Mouse (Mus musculus) cerebellum, adult 11 months (tissue): Measurements from ENCODE around the gene Txndc11.

Experiments used
- DNase-seq: peaks from one replicate; pipeline ENCODE4 v3.0.0; 2022

Gene Txndc11

DNA sequence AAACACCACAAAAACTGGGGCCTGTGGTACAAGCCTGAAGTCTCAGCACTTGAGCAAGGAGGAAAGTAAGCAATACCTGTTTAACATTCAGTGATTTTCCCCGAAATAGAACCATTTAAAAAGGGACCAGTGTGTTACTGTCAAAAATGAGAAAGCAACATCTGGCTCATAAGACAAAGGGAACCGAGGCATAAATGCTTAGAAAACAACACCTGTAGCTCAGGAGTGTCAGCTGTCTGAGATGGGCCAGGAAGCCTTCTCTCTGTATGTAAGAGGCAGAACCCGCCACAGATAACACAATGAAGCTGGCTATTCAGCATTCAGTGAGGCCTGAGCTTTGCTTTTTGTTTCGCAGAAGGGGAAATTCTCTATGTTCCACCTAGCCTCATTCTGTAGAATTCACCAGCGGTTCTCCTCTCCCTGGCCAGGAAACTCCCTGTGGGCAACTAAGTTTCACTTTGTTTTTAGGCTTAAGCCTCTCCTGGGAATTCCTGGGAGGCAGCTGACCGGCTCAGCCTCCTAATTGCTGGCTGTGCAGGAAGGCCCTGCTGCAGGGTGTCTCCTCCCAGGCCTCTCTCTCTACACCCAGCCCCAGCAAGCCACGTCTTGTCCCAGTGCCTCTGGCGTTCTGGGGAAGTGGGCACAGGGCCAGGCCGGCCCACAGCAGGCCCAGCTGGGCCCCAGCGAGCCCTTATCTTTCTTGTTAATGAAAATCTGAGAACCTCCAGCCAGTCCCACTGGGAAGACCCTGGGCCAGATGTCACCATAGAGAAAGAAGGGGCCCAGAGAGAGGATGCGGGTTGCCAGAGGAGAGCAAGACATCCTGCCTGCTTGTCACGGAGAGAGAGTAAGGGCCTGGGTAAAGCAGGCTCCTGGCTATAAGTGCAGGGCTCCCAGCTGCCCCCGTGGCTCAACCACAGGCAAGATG, 71.4 kb downstream of the Txndc11 start:
- DNase-seq: no peak

DNA sequence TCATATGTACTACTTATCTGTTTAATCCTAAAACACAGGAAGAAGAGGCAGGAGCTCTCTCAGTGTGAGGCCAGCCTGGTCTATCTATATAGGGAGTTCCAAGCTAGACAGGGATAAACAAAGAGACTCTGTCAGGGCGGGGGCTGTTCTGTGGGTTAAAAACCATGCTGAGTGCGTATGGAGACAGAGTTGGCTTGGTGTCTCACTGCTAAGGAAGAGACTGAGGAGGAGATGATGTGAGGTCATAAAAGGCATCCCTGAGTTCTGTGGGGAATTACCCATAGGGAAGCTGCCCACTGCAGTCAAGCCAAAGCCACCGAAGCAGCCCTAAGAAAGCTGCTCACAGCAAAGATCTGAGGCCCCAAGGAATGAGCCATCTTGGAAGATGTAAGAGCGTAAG, 73.8 kb downstream of the Txndc11 start, which contains the start of gene Snn:
Snn (plus strand) TSS at position 301 of the 400 bp plus-strand sequence.
- DNase-seq: no peak

DNA sequence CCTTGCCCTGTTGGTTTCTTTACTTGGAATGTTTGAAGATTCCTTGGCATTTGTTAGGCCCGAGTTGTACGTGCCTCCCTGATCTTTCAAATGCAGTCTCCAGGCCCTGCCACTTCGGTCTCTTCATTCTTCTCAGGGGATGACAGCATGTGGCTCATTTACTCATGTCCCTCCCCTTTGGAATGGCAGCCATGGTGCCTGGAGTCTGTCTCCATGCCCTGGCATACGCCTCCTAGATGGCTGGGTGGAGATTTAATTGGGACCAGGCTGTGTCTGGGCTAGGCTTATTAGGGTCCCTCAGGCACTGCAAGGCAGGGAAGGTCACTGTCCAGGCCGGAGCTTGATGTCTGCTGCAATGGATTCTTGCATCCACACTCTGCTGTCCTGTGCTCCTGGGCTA, 78.5 kb downstream of the Txndc11 start:
- DNase-seq: no peak

DNA sequence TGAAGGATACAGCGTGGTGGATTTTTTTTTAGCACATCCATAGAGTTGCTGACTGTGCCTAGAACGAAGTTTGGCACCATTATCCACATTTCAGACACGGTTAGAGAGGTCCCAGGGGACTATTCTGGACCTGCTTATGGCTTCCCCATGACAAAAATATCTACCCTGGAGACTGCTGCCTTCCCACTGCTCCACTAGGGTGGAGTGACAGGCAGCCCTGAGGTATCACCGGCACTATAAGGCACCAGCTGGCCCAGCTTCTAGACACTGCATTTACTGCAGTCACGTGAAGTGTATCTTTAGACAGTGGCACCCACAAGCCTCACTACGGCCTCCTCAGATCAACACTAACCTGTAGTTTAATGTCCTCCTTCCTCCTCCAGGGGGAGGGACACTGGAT, 79.6 kb downstream of the Txndc11 start:
- DNase-seq: no peak

DNA sequence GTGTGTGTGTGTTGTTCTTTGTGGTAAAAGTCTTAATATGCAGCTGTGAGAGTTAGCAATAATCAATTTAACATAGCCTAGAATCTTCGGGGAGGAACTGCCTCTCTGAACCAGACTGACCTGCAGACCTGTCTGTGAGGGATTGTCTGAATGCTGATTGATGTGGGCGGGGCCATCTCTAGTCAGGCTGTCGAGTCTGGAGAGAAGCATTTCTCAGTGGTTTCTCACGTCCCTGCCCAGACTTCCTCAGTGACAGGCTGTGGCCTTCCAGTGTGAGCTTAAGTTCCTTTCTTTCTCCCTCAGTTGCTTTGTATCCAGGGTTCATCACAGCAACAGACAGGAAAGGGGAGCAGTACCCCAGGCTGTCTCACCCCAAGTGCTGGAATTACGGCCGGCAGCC, 80.0 kb downstream of the Txndc11 start:
- no peak for DNase-seq

DNA sequence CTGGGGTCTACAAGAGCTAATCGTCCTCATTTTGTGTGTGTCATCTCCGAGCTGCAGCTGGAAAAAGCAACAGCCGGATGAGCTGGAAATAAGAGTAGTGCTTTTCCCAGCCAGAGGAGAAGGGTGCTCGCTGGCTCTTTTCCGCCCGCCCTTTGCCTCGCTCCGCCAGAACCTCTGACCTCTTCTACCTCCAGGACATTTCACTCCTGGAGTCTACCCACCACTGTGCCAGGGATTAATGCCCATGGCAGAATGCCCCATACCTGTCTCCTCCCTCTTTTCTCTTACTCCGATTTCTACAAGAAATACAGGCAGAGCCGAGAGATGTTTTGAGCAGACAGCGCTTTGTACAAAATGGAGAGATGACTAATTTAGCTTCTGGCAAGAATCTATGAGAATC, 83.3 kb downstream of the Txndc11 start:
- DNase-seq: no peak

DNA sequence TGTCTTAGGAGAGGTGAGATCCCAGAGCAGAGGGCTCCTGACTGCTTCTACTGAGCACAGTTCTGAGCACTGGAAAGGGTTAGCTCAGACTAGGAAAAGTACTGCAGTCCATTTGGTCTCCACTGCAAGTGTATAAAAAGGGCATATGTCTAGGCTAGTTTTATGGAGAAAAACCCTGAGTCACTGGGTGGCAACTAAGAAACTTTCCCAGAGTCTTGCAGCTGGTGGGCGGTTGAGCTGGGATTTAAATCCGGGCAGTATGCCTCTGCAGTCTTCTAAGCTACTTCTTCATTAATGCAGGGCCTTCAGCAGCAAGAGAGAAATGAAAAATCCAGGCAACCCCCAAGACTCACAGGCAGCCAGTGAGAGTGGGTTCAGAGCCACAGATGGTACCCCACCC, 84.2 kb downstream of the Txndc11 start:
- no peak for DNase-seq

DNA sequence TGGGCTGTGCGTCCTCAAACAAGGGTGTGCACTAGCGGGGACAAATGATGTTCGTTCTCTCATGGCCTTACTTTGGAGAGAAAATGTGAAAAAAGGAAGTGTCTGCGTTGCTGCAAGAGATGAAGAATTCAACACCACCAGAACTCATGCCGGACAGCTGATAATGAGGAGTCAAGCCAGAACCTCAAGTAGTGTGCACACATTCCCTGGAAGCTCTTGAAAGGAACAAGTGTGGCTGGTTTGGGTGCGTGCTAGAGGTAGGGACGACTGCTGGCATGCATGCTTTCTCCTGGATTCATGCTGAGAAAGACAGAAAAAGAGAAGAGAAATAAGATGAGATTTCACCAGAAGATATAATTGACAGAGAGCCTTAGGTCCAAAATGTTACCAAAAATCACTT, 87.3 kb downstream of the Txndc11 start:
- no peak for DNase-seq

DNA sequence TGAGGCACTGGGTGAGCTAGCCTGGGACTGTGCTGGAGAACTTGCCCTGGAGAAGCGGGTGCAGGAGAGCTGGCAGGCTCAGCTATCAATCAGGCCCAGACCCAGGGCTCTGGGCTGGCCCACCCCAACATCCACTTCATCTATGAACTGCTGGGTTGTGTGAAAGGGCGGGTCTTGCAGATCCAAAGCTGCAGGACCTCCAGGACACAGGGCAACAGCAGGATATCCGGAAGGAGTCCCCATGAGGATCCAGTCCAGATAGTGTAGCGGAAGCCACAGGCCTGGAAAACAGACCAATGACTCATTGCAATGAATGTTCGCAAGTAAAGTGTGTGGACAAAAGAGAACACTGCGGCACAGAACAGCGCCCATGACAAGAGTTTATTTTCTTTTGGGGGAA, 88.0 kb downstream of the Txndc11 start:
- DNase-seq: no peak

DNA sequence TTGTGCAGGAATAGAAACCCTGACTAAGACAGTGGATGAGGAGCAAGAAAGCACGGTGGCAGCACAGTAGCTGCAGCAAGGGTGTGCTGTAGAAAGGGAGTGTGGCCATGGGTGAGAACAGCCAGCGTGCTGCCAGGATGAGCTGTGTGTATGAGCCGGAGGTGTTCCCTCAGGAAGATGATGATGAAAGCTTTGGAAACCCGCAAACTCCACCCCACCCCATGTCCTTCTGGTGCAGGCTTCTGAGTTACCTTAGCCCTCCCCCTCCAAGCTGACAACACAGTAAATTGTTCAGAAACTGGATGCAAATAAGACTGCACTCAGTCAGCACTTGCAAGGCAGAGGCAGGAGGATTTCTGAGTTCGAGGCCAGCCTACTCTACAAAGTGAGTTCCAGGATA, 91.2 kb downstream of the Txndc11 start:
- no peak for DNase-seq

DNA sequence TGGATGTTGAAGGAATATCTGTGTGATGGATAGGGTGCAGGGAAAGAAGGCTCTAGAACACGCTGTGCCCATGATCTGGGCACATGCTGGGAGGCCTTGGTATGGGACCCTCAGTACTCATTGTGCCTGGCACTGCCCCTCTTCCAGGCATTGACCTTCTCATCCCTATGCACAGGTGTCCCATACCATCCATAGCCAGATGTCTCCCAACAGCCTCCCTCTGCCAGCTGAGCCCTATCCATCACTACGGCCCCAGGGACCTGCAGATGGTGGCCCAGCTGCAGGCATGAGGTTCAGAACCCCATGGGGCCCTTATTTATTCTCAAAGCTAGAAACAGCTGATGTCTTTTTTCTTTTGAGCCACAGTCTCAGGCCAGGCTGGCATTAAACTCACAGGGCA, 93.8 kb downstream of the Txndc11 start:
- no peak for DNase-seq

DNA sequence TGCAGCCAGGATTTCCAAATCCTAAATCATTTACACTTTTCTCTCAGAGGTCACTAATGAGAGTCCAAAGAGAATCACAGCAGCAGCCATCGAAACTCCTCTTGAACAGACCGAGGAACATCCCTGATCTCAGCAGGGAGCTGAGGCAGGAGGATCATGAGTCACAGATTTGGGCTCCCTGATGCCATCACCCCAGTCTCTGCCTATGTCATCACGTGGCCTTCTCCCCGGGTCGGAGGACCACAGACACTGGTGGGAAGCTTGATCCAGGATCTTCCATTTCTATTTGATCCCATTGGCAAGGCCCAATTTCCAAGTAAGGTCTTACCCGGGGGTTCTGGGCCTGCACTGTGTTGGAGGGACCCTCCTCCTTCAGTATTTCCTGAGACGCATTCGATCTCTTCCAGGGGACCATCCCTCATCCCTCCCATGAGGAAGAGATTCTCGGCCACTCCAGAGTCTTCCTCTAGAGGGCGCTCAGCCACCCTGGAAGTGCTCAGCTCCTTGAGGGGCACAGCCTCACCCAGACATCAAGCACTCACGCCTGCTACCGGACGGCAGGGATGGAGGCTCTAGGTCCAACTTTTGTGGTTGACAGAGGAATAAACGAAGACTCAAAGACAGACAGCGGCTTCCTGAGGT, 98.5 kb downstream of the Txndc11 start:
- DNase-seq: peak; percentile 69

DNA sequence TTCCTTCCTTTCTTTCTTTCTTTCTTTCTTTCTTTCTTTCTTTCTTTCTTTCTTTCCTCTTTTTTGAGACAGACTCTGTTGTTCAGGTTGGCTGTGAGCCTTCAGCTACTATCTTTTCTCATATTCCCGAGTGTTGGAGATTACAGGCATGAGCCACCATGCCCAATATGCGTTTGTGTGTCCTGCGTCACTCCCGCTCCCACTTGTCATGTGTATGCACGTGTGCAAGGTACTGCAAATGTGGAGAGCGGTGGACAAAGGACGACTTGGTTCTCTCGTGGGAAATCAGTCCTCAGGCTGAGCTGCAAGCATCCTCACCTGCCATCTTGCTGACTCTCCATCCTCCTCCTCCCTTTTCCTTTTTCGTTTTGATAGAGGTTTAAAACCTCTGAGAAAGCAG, 99.2 kb downstream of the Txndc11 start:
- DNase-seq: no peak

DNA sequence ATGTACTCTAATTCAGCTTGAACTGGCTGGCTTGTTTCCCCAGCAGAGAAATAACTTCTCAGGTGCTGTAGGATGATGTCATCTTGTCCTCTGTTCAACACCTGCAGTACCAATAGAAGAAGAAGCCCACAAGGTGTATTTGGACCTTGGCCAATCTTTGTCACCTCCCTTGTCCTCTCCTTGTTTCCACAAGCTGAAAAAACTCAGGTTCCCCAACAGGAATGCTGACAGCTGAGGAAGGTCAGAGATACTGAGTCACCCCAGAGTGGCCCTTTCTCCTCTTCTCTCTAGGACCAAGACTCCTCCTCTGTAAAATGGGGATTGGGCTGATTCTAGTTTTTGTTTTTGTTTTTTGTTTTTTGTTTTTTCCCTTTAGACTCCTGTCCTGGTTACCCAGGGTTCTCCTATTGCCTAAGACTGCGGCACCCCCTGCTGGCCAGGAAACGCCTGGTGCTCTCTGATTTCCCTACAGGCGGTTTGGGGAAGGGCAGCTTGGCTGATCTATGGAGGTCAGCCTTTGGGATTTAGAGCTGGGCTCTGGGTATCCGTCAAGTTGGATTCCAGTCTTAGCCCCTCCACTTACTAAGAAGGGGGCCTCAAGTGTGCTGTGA, 100.2 kb downstream of the Txndc11 start:
- DNase-seq: peak; percentile 63

DNA sequence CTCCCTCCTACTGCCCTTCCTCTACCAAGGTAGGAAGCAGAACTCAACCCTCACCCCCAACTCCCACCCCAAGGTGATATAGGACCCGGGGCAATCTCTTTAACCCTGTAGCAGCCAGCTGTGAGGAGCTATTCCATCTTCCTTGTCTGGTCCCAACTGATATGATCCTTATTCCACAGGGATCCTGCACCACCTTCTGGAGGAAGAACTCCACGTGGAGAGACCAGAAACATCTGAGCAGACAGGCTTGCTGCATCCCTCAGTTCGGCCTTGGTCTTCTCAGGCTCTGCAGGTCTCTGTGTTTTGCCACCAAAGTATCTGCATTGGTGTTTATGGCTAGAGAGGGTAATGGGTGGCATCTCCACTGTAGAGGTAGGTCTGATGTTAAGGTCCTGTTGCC, 103.1 kb downstream of the Txndc11 start:
- DNase-seq: no peak

DNA sequence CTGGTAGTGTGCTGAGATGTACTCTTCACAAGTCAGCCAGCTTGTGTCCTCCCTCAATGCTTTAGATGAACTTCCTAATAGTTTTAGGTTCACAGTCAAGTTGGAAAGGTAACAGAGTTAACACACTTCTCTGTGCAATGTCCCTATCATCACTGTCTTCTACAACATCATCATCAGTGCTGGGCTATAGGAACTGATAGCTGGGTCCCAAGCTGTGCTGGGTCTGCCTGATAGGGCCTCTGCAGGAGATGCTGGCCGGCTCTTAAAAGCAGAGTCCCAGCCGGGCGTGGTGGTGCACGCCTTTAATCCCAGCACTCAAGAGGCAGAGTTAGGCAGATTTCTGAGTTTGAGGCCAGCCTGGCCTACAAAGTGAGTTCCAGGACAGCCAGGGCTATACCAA, 103.6 kb downstream of the Txndc11 start:
- DNase-seq: no peak

DNA sequence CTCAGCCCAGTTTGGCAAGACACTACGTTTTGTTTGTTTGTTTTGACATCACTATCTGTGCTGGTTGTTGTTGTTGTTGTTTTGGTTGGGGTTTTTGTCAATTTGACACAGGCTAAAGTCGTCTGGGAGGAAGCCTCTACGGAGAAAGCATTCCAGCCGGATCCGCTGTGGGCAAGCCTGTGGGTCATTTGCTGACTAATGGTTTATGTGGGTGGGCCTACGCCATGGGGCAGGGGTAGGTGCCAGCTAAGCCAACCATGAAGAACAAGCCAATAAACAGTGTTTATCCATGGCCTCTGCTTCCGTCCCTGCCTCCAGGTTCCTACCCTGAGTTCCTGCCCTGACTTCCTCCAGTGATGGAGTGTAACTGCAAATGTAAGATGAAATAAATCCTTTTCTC, 106.2 kb downstream of the Txndc11 start:
- no peak for DNase-seq
